Mouse (Mus musculus): ENCODE results near the gene Mfrp. TPM values are rescaled to one million over a fixed set of nuclear protein-coding genes. Genes with fewer than 3 reads are reported as not detected.

Mfrp gene
- polyA plus RNA-seq, 1 experiment from 2014 or later = 0.23 TPM

DNA sequence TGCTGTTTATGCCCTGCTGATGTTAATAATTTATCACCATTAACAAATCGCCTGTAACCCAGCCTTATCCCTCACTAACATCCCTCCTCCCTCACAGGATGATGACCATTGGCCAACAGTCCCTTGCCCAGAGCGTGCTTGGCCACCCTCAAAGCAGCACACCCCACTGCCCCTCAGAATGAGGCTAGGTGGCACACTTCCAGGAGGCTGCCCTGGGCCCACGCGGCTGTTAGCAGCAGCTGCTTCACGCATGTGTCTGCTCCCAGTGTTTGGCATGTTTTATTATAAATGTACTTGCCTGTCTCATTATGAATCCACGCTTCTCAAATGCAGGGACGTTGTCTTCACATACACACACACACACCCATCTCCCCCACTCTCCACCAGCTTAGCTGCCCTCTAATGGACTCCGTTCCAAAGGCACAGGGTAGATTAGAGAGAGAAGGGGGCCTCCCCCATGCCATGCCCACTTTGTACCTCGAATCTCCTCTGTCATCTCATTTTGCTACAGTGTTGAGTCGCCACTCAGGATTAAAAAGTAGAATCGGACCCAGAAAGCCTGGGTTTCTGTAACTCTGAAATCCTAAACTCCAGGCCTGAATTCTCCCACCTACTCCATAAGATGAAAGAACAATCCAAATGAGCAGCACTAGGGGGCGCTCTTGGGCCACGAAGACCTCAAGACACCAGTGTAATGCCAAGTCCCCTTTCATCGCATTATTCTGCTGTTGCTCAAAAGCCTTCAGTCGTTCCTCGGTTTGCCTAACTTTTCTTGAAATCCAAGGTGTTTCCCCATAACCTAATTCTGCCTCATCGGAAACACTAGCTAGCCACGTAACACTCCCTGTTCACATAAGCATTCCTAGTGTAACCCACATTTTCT lies 24.3 kb downstream of the Mfrp start:
- no peaks in the 10 kb centered on the region for H3K36me3 ChIP-seq
- H3K4me3 ChIP-seq = no peak overlapping the region
- H3K27ac ChIP-seq (replicated peaks) = 0 out of 2 replicates have a peak overlapping the region, but pooled peaks have one; percentile 14
- 23% methylated on average over 18 of the region's 18 CpGs for WGBS
- no peak overlapping the region for H3K9ac ChIP-seq (replicated peaks)
- no peaks in the 10 kb centered on the region for H3K9me3 ChIP-seq
- 0 out of 2 replicates have a peak overlapping the region, but pooled peaks have one; percentile 5 for H3K4me2 ChIP-seq (replicated peaks)
- no peaks in the 10 kb centered on the region for H3K27me3 ChIP-seq
- peaks cover 25% of the 10 kb centered on the region for H3K4me1 ChIP-seq
- peak; percentile 71 for ATAC-seq (replicated peaks)

DNA sequence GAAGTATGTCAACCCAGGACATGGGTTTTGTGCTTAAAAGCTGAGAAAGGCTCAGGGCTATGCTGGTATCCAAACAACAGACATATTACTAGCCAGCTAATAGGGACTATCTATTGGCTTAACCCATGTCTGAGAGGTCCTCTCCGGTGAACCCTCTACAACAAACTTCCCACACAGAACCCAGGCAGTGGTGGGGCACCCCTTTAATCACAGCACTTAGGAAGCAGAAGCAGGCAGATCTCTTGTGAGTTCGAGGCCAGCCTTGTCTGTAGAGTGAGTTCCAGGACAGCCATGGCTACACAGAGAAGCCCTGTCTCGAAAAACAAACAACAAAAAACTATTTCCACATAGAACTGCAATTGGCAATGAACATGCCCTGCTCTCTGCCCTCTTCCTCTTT lies 25.2 kb downstream of the Mfrp start:
- H3K36me3 ChIP-seq = no peaks in the 10 kb centered on the region
- H3K9me3 ChIP-seq = no peaks in the 10 kb centered on the region
- H3K27ac ChIP-seq (replicated peaks) = 0 out of 2 replicates have a peak overlapping the region, but pooled peaks have one; percentile 14
- no peak overlapping the region for H3K4me2 ChIP-seq (replicated peaks)
- H3K4me3 ChIP-seq = no peak overlapping the region
- H3K4me1 ChIP-seq = peaks cover 26% of the 10 kb centered on the region
- 92% methylated on average over 3 of the region's 3 CpGs for WGBS
- ATAC-seq (replicated peaks) = no peak
- no peaks in the 10 kb centered on the region; the same call in 1 of the 2 replicates for H3K27me3 ChIP-seq
- no peak overlapping the region; the same call in 1 of the 2 replicates for H3K9ac ChIP-seq (replicated peaks)

- Histone ChIP-seq H3K4me2 (replicated peaks) (no peak overlapping the region), H3K27me3 (no peaks in the 10 kb centered on the region; the same call in 1 of the 2 replicates), H3K4me3 (no peak overlapping the region), H3K27ac (replicated peaks) (no peak overlapping the region), H3K9ac (replicated peaks) (no peak overlapping the region), H3K9me3 (no peaks in the 10 kb centered on the region), H3K36me3 (no peaks in the 10 kb centered on the region), H3K4me1 (peaks cover 26% of the 10 kb centered on the region)
- ATAC-seq (replicated peaks) = no peak
- 43% methylated on average over 3 of the region's 3 CpGs for WGBS
Measured at GRCm38 (mm10) chr9:44127351-44127801, 25.8 kb downstream of the Mfrp start.

DNA sequence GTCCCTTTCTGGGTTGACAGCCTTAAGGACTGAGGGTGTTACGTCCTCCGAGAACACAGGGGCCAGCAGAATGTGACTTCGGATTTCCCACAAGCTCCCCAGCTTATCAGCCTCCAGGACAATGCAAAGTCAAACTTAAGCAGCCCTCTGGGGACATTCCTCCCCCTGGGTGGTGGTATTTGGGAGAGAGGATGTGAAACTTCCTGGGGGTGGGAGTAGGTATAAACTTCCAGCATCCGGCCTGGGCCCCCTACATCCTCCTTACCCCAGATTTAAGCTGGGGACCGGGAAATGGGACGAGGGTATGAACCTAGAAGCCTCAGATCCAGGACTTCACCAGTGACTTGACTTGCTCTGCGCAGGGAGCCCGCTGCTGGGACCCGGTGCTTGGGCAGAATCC lies 28.1 kb downstream of the Mfrp start:
- WGBS = 11% methylated on average over 9 of the region's 9 CpGs
- H3K4me1 ChIP-seq = peaks cover 41% of the 10 kb centered on the region
- peak overlapping the region; percentile 30 for H3K9ac ChIP-seq (replicated peaks)
- no peak overlapping the region for H3K27ac ChIP-seq (replicated peaks)
- no peak for ATAC-seq (replicated peaks)
- no peaks in the 10 kb centered on the region for H3K36me3 ChIP-seq
- H3K27me3 ChIP-seq = peaks cover 6% of the 10 kb centered on the region; the same call in 1 of the 2 replicates
- no peaks in the 10 kb centered on the region for H3K9me3 ChIP-seq
- H3K4me2 ChIP-seq (replicated peaks) = peak overlapping the region; percentile 58
- H3K4me3 ChIP-seq = peak overlapping the region; percentile 31

GRCm38 (mm10) chr9:44130034-44130433 lies 28.5 kb downstream of the Mfrp start:
- Histone ChIP-seq H3K36me3 (no peaks in the 10 kb centered on the region), H3K9ac (replicated peaks) (peak overlapping the region; percentile 30), H3K4me3 (peak overlapping the region; percentile 31), H3K27ac (replicated peaks) (0 out of 2 replicates have a peak overlapping the region, but pooled peaks have one; percentile 22), H3K9me3 (no peaks in the 10 kb centered on the region), H3K27me3 (peaks cover 9% of the 10 kb centered on the region), H3K4me2 (replicated peaks) (peak overlapping the region; percentile 58), H3K4me1 (peaks cover 45% of the 10 kb centered on the region)
- WGBS = 1% methylated on average over 27 of the region's 27 CpGs
- ATAC-seq (replicated peaks) = 0 out of 2 replicates have a peak, but pooled peaks have one; percentile 7

DNA sequence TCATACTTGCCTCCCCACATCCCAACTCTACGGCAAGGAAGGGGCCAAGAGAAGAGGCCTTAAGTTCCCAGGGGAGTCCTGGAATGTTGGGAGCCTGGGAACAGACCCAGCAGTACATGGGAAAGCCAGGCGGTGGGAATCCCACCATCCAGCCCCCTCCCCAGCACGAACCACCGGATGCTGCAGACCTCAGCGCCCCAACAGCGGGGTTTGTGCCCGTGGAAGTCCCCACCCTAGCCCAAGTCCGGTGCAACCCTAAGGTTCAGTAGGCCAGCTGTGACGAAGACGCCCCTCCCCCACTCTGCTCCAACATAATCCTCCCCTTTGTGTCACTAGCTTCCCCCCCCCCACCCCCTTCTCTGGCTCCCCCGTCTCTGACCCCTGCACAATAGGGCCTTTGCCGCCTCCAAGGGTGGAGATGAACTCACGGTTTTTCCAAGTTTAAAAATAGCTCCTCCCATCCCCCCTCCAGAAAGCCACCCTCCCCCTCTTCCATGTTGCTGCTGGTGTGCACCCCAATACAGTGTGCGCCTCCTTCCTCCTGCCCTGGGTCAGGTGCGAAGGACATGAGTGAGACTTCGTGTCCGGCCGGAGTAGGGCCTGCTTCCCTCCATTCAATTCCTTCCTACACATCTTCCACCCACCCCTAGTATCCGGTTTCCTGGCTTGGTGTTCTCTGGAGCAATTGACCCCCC lies 29.2 kb downstream of the Mfrp start:
- Histone ChIP-seq H3K4me2 (replicated peaks) (peak overlapping the region; percentile 58), H3K4me3 (no peak overlapping the region), H3K27ac (replicated peaks) (0 out of 2 replicates have a peak overlapping the region, but pooled peaks have one; percentile 22), H3K4me1 (peaks cover 49% of the 10 kb centered on the region), H3K36me3 (no peaks in the 10 kb centered on the region), H3K27me3 (peaks cover 12% of the 10 kb centered on the region), H3K9me3 (no peaks in the 10 kb centered on the region), H3K9ac (replicated peaks) (peak overlapping the region; percentile 30; the same call in 1 of the 2 replicates)
- no peak for ATAC-seq (replicated peaks)
- WGBS = 17% methylated on average over 19 of the region's 19 CpGs

DNA sequence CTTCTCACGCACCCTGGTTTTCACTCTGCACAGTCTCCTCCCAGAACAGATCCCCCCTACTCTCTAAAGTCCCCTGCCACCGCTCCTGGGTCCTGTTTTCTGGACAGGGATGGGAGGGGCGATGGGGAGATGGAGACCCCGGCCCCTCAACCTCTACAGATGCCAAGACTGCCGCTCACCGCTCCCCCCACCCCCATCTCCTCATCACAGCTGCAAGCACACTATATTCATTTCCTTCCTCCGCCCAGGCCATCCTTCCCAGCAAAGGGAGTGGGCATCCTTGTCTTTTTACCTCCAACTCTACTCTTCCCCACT lies 29.7 kb downstream of the Mfrp start:
- WGBS = 45% methylated on average over 7 of the region's 7 CpGs
- no peak overlapping the region for H3K4me2 ChIP-seq (replicated peaks)
- H3K4me3 ChIP-seq = no peak overlapping the region
- H3K36me3 ChIP-seq = no peaks in the 10 kb centered on the region
- H3K9me3 ChIP-seq = no peaks in the 10 kb centered on the region
- H3K27ac ChIP-seq (replicated peaks) = no peak overlapping the region
- H3K27me3 ChIP-seq = peaks cover 15% of the 10 kb centered on the region
- ATAC-seq (replicated peaks) = no peak
- H3K9ac ChIP-seq (replicated peaks) = no peak overlapping the region
- H3K4me1 ChIP-seq = peaks cover 50% of the 10 kb centered on the region

DNA sequence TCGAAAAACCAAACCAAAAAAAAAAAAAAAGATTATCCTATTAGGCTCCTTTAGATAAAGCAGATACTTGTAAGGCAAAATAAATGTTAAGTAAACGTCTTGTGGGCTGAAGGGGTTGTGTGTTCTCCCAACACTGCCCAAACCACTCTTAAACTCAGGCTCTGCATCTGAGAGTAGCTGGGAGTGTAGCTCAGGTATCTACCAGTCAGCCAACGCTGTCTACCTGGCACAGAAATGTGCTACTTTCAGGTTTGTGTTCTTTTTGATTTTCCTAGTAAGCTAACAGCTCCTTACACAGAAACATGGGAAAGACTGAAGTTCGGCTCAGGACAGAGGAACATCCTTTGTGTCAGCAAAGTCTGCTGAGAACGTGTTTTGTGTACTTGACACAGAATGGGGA lies 30.7 kb downstream of the Mfrp start:
- peaks cover 15% of the 10 kb centered on the region for H3K27me3 ChIP-seq
- H3K4me1 ChIP-seq = peaks cover 48% of the 10 kb centered on the region
- no peak overlapping the region for H3K4me2 ChIP-seq (replicated peaks)
- H3K9me3 ChIP-seq = no peaks in the 10 kb centered on the region
- 71% methylated on average over 5 of the region's 5 CpGs for WGBS
- no peak for ATAC-seq (replicated peaks)
- no peak overlapping the region for H3K4me3 ChIP-seq
- H3K36me3 ChIP-seq = no peaks in the 10 kb centered on the region
- H3K9ac ChIP-seq (replicated peaks) = no peak overlapping the region
- H3K27ac ChIP-seq (replicated peaks) = no peak overlapping the region

GRCm38 (mm10) chr9:44133287-44133686 lies 31.8 kb downstream of the Mfrp start:
- H3K9ac ChIP-seq (replicated peaks) = peak overlapping the region; percentile 49; the same call in 1 of the 2 replicates
- H3K36me3 ChIP-seq = no peaks in the 10 kb centered on the region
- peaks cover 48% of the 10 kb centered on the region for H3K4me1 ChIP-seq
- no peak for ATAC-seq (replicated peaks)
- H3K4me2 ChIP-seq (replicated peaks) = peak overlapping the region; percentile 80; the same call in 1 of the 2 replicates
- peaks cover 15% of the 10 kb centered on the region for H3K27me3 ChIP-seq
- 0 out of 2 replicates have a peak overlapping the region, but pooled peaks have one; percentile 27 for H3K27ac ChIP-seq (replicated peaks)
- H3K4me3 ChIP-seq = 0 out of 2 replicates have a peak overlapping the region, but pooled peaks have one; percentile 52
- no peaks in the 10 kb centered on the region for H3K9me3 ChIP-seq
- 16% methylated on average over 2 of the region's 2 CpGs for WGBS

DNA sequence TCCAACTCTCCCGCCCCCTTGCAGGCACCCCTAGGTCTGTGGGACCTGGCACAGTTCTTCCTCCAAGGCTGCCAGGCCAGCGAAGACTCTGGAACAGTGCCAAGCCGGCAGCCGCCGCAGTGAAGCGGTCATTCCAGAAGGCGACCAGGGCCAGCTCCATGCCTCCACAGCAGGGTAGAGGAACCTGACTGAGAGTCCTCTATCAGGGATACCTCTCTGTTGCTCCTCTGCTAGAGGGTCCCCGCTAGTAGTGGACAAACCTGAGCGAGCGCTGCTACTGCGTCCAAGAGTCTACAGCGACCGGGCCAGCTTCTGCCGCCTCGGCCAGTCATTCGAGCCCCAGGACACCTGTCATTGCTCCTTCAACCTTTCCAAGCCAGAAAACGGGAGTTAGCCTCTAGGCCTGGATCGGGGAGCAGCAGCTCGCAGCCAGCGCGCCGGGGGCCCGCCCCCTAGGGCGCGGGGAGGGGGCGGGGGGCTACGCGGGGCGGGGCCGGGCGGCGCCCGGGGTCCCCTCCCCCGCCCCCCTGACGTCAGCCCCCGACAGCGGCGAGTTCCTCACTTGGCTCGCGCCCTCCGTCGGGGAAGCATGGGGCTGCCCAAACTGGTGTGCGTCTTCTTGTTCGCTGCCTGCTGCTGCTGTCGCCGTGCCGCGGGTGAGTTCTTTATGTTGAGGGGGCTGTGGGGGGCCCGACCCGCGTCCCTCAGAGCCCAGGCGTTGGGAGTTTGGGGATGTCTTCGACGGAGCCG lies 32.7 kb downstream of the Mfrp start, which contains the start of gene Mcam:
Mcam (plus strand) TSS at position 369 of the 750 bp plus-strand sequence.
- Histone ChIP-seq H3K9me3 (no peaks in the 10 kb centered on the region), H3K27ac (replicated peaks) (peak within 1 kb of the TSS; percentile 43), H3K9ac (replicated peaks) (peak within 1 kb of the TSS; percentile 49), H3K4me1 (peaks cover 48% of the 10 kb centered on the region), H3K36me3 (no peaks in the 10 kb centered on the region), H3K4me3 (peak within 1 kb of the TSS; percentile 52), H3K4me2 (replicated peaks) (peak within 1 kb of the TSS; percentile 80), H3K27me3 (peaks cover 15% of the 10 kb centered on the region)
- peak; percentile 24; the same call in 1 of the 2 replicates for ATAC-seq (replicated peaks)
- WGBS = under 1% methylated on average over 41 of the region's 55 CpGs

All from forebrain, embryonic 15.5 days (tissue).